In genomic region chr12:86079202-86079667, GRCm38 (mm10) we compare ENCODE assay signal across 8 mouse cellular contexts. TPM values are rescaled to one million over a fixed set of nuclear protein-coding genes. Genes with fewer than 3 reads are reported as not detected.
DNase-seq lines count a peak whose midpoint lies in the region; ATAC-seq lines count a peak whose summit lies in the region.

No protein-coding gene starts in this region.

- H3K9ac ChIP-seq in hindbrain, embryonic 12.5 days = peak overlapping the region; percentile 66

- H3K4me3 ChIP-seq in hindbrain, embryonic 12.5 days = peak overlapping the region; percentile 47

- no peaks in the 10 kb centered on the region for H3K36me3 ChIP-seq in hindbrain, embryonic 12.5 days

- H3K27me3 ChIP-seq in hindbrain, embryonic 12.5 days = peaks cover 26% of the 10 kb centered on the region; the same call in 1 of the 2 replicates

- peak overlapping the region; percentile 71 for H3K4me2 ChIP-seq in hindbrain, embryonic 12.5 days (replicated peaks)

- DNase-seq in MN1 (ENCODE audit: low spot score) = peak; percentile 88
- peak; percentile 96 for DNase-seq in cerebellum, adult 8-10 months
- peak; percentile 77 to 90 for DNase-seq in frontal cortex, postnatal 10 days (ENCODE audit: low spot score in 2 of 2)
- peak; percentile 96 for DNase-seq in layer of hippocampus, postnatal 10 days (ENCODE audit: low spot score in 2 of 2)
- DNase-seq in lung, postnatal 10 days = peak; percentile 97
- peak; percentile 90 for DNase-seq in ovary, postnatal 14 days (ENCODE audit: low spot score)
- peak; percentile 86 for DNase-seq in thymus, postnatal 14 days

- under 1% methylated on average over 31 of the region's 31 CpGs for WGBS in hindbrain, embryonic 12.5 days

- H3K27ac ChIP-seq in hindbrain, embryonic 12.5 days = peak overlapping the region; percentile 79

- H3K9me3 ChIP-seq in hindbrain, embryonic 12.5 days (replicated peaks) = no peaks in the 10 kb centered on the region

- H3K4me1 ChIP-seq in hindbrain, embryonic 12.5 days = peaks cover 36% of the 10 kb centered on the region

- ATAC-seq in hindbrain, embryonic 12.5 days (ENCODE audit: low FRiP score) = peak; percentile 73

RNA-seq across cellular contexts. Expression of gene Tgfb3, which starts 0.4 kb away (rescaled TPM):
- polyA plus RNA-seq in hindbrain, embryonic 12.5 days (2016; fragmentation: Nextera tagmentation; extraction: Ambion mirVana) = 19.9 and 24.6 TPM in 2 replicates
- total RNA-seq in layer of hippocampus, postnatal 10 days (2021) = 10 to 100 TPM in 1 of 2 experiments, 1 to 10 TPM in 1; 8.0 to 11.1 TPM

RNA-seq across cellular contexts. Expression of gene Ift43, which starts 3.1 kb away (rescaled TPM):
- 83.4 and 90.1 TPM in 2 replicates for polyA plus RNA-seq in hindbrain, embryonic 12.5 days (2016; fragmentation: Nextera tagmentation; extraction: Ambion mirVana)
- 10 to 100 TPM; 14.2 to 14.3 TPM for total RNA-seq in layer of hippocampus, postnatal 10 days (2021)

Comparison
In these comparisons a context has a peak if more than half of its experiments do, and no peak if none do; other contexts are left out.
1. Peak in every context shown above with its lines: DNase-seq, ATAC-seq, H3K4me3 ChIP-seq and H3K27ac ChIP-seq.